Mouse (Mus musculus) MEL (cell line): ENCODE measurements around the gene Slc6a16. TPM values are rescaled to one million over a fixed set of nuclear protein-coding genes. Genes with fewer than 3 reads are reported as not detected.

Experiments used
- DNase-seq: peaks from one replicate; pipeline ENCODE4 v3.0.0; 2011; ENCODE audit warnings: low read depth, low spot score
- H3K27ac ChIP-seq: 2 replicates; pipeline ENCODE4 v1.5.1; 2012; ENCODE audit warnings: low read depth, mild to moderate bottlenecking, control low read depth, low read length, moderate library complexity; ENCODE audit not compliant: control insufficient read depth
- H3K27me3 ChIP-seq, 2 experiments: fragments of 150-350 bp in 1 of 2; sonication (generic) in 1 of 2; 2 replicates each; pipeline ENCODE4 v1.6.1; 2012; ENCODE audit warnings: low read length in 2 of 2, mild to moderate bottlenecking in 2 of 2, improper control_type of control experiment in 1 of 2, moderate library complexity in 1 of 2; ENCODE audit not compliant: insufficient read depth in 2 of 2, control insufficient read depth in 1 of 2
- H3K36me3 ChIP-seq, 2 experiments: 2 replicates each; pipeline ENCODE4 v1.6.1; 2012 to 2014; ENCODE audit warnings: low read length in 2 of 2, improper control_type of control experiment in 1 of 2, inconsistent platforms in 1 of 2, mild to moderate bottlenecking in 1 of 2; ENCODE audit not compliant: insufficient read depth in 2 of 2, control insufficient read depth in 1 of 2
- H3K4me1 ChIP-seq, 2 experiments: fragments of 150-350 bp in 1 of 2; sonication (generic) in 1 of 2; 2 replicates each; pipeline ENCODE4 v1.6.1; 2012; ENCODE audit warnings: low read length in 2 of 2, improper control_type of control experiment in 1 of 2, mild to moderate bottlenecking in 1 of 2; ENCODE audit not compliant: insufficient read depth in 2 of 2, control insufficient read depth in 1 of 2
- H3K4me3 ChIP-seq, 2 experiments: fragments of 150-350 bp in 1 of 2; sonication (generic) in 1 of 2; 2 replicates each; pipeline ENCODE4 v1.5.1; 2012; ENCODE audit warnings: low read depth in 2 of 2, low read length in 2 of 2, mild to moderate bottlenecking in 2 of 2, moderate library complexity in 2 of 2, control low read depth in 1 of 2, improper control_type of control experiment in 1 of 2; ENCODE audit not compliant: control insufficient read depth in 1 of 2, insufficient read depth in 1 of 2
- H3K79me2 ChIP-seq: 2 replicates; pipeline ENCODE4 v1.6.1; 2012; ENCODE audit warnings: mild to moderate bottlenecking, low read length, moderate library complexity; ENCODE audit not compliant: control insufficient read depth, poor library complexity, insufficient read depth
- H3K9ac ChIP-seq: 2 replicates; pipeline ENCODE4 v1.6.1; 2012; ENCODE audit warnings: low read depth, mild to moderate bottlenecking, control low read depth, low read length, moderate library complexity; ENCODE audit not compliant: control insufficient read depth, poor library complexity, severe bottlenecking
- H3K9me3 ChIP-seq: fragments of 150-350 bp; sonication (generic); replicated peaks from 2 replicates; pipeline ENCODE4 v1.6.1; 2012; ENCODE audit warnings: mild to moderate bottlenecking, low read length, improper control_type of control experiment, moderate library complexity; ENCODE audit not compliant: insufficient read depth
- CHD1 ChIP-seq: IDR thresholded peaks from 2 replicates; pipeline ENCODE4 v1.6.1; 2012; ENCODE audit warnings: low read depth, mild to moderate bottlenecking, inconsistent platforms, low read length, improper control_type of control experiment
- CHD2 ChIP-seq: IDR thresholded peaks from 2 replicates; pipeline ENCODE4 v1.6.1; 2011; ENCODE audit warnings: low read length, improper control_type of control experiment
- CTCF ChIP-seq, 3 experiments: IDR thresholded peaks in 2 of 3; conservative IDR thresholded peaks in 1 of 3; 2 replicates each; pipeline ENCODE4 v1.5.1; 2011 to 2012; ENCODE audit warnings: low read length in 3 of 3, low read depth in 2 of 3, mild to moderate bottlenecking in 2 of 3, improper control_type of control experiment in 1 of 3, inconsistent platforms in 1 of 3, mixed read lengths in 1 of 3, moderate library complexity in 1 of 3; ENCODE audit not compliant: control insufficient read depth in 1 of 3, insufficient read depth in 1 of 3, poor library complexity in 1 of 3, severe bottlenecking in 1 of 3
- ELF1 ChIP-seq: IDR thresholded peaks from 2 replicates; pipeline ENCODE4 v1.6.1; 2014; ENCODE audit warnings: low read depth, mild to moderate bottlenecking, inconsistent platforms, low read length, improper control_type of control experiment, moderate library complexity
- EP300 ChIP-seq, 2 experiments: IDR thresholded peaks; 2 replicates each; pipeline ENCODE4 v1.6.1; 2011; ENCODE audit warnings: improper control_type of control experiment in 2 of 2, low read length in 2 of 2, low read depth in 1 of 2, mild to moderate bottlenecking in 1 of 2
- ETS1 ChIP-seq: IDR thresholded peaks from 2 replicates; pipeline ENCODE4 v1.6.1; 2012; ENCODE audit warnings: low read depth, mild to moderate bottlenecking, inconsistent platforms, low read length, improper control_type of control experiment, moderate library complexity
- GABPA ChIP-seq: IDR thresholded peaks from 2 replicates; pipeline ENCODE4 v1.6.1; 2012; ENCODE audit warnings: low read depth, mild to moderate bottlenecking, inconsistent platforms, low read length, improper control_type of control experiment, moderate library complexity
- GATA1 ChIP-seq: IDR thresholded peaks from 2 replicates; pipeline ENCODE4 v1.6.1; 2011; ENCODE audit warnings: low read depth, low read length, improper control_type of control experiment
- HCFC1 ChIP-seq: IDR thresholded peaks from 2 replicates; pipeline ENCODE4 v1.6.1; 2012; ENCODE audit warnings: low read depth, mild to moderate bottlenecking, inconsistent platforms, low read length, improper control_type of control experiment, moderate library complexity
- MAFK ChIP-seq: IDR thresholded peaks from 2 replicates; pipeline ENCODE4 v1.6.1; 2011; ENCODE audit warnings: low read depth, mild to moderate bottlenecking, low read length, improper control_type of control experiment, borderline replicate concordance
- MAX ChIP-seq: IDR thresholded peaks from 2 replicates; pipeline ENCODE4 v1.6.1; 2011; ENCODE audit warnings: low read length, improper control_type of control experiment
- MYB ChIP-seq: IDR thresholded peaks from 2 replicates; pipeline ENCODE4 v1.6.1; 2011; ENCODE audit warnings: mild to moderate bottlenecking, low read depth, low read length, improper control_type of control experiment
- MYC ChIP-seq: IDR thresholded peaks from 2 replicates; pipeline ENCODE4 v1.6.1; 2011; ENCODE audit warnings: low read depth, mild to moderate bottlenecking, low read length, improper control_type of control experiment, moderate library complexity
- NELFE ChIP-seq: IDR thresholded peaks from 2 replicates; pipeline ENCODE4 v1.6.1; 2011; ENCODE audit warnings: low read depth, low read length, improper control_type of control experiment
- NRF1 ChIP-seq: IDR thresholded peaks from 2 replicates; pipeline ENCODE4 v1.6.1; 2014; ENCODE audit warnings: low read depth, mild to moderate bottlenecking, inconsistent platforms, low read length, improper control_type of control experiment, moderate library complexity; ENCODE audit not compliant: poor library complexity, insufficient read depth, severe bottlenecking
- POLR2AphosphoS2 ChIP-seq: IDR thresholded peaks from 2 replicates; pipeline ENCODE4 v1.6.1; 2011; ENCODE audit warnings: low read length, improper control_type of control experiment
- RAD21 ChIP-seq: IDR thresholded peaks from 2 replicates; pipeline ENCODE4 v1.6.1; 2011; ENCODE audit warnings: mild to moderate bottlenecking, low read depth, low read length, improper control_type of control experiment
- RCOR1 ChIP-seq: IDR thresholded peaks from 2 replicates; pipeline ENCODE4 v1.6.1; 2012; ENCODE audit warnings: low read depth, mild to moderate bottlenecking, inconsistent platforms, low read length, improper control_type of control experiment
- SIN3A ChIP-seq: IDR thresholded peaks from 2 replicates; pipeline ENCODE4 v1.6.1; 2012; ENCODE audit warnings: low read length, improper control_type of control experiment, inconsistent platforms
- SMC3 ChIP-seq: IDR thresholded peaks from 2 replicates; pipeline ENCODE4 v1.6.1; 2011; ENCODE audit warnings: low read depth, low read length, improper control_type of control experiment
- TAL1 ChIP-seq: IDR thresholded peaks from 2 replicates; pipeline ENCODE4 v1.6.1; 2012; ENCODE audit warnings: mild to moderate bottlenecking, inconsistent platforms, low read length, moderate library complexity, mixed read lengths
- TBP ChIP-seq: IDR thresholded peaks from 2 replicates; pipeline ENCODE4 v1.8.0; 2011; ENCODE audit warnings: low read depth, low read length, improper control_type of control experiment
- TCF12 ChIP-seq: IDR thresholded peaks from 2 replicates; pipeline ENCODE4 v1.6.1; 2014; ENCODE audit warnings: low read depth, mild to moderate bottlenecking, inconsistent platforms, low read length, improper control_type of control experiment, moderate library complexity
- USF1 ChIP-seq: IDR thresholded peaks from 2 replicates; pipeline ENCODE4 v1.6.1; 2014; ENCODE audit warnings: low read depth, mild to moderate bottlenecking, inconsistent platforms, low read length, improper control_type of control experiment, moderate library complexity
- USF2 ChIP-seq, 2 experiments: IDR thresholded peaks; 2 replicates each; pipeline ENCODE4 v1.6.1; 2011 to 2012; ENCODE audit warnings: improper control_type of control experiment in 2 of 2, low read length in 2 of 2, borderline replicate concordance in 1 of 2, inconsistent platforms in 1 of 2, low read depth in 1 of 2, mild to moderate bottlenecking in 1 of 2; ENCODE audit not compliant: insufficient read depth in 1 of 2
- ZNF384 ChIP-seq: IDR thresholded peaks from 2 replicates; pipeline ENCODE4 v1.6.1; 2012; ENCODE audit warnings: low read depth, mild to moderate bottlenecking, inconsistent platforms, low read length, improper control_type of control experiment
- polyA plus RNA-seq, 2 experiments: library from polyadenylated mRNA; stranded (reverse) in 1 of 2; unstranded in 1 of 2; fragments of >175 nt in 1 of 2; fragments of >200 nt in 1 of 2; gene quantifications; 2 replicates each; pipeline versions ENCODE4 v1.2.1 to v1.2.4; 2012; ENCODE audit warnings: low replicate concordance in 2 of 2, low read depth in 1 of 2; ENCODE audit not compliant: insufficient read length in 2 of 2, insufficient read depth in 1 of 2, missing spikeins in 1 of 2
- total RNA-seq: library from RNA; depleted of rRNA; stranded (reverse); fragments of 300-350 nt; gene quantifications from 2 replicates; pipeline ENCODE4 v1.2.3, GENCODE M21; 2012

Slc6a16 gene
- total and polyA plus RNA-seq, 3 experiments, result not detected

GRCm38 (mm10) chr7:45309455-45309854 is 68.6 kb downstream of the Slc6a16 start (continued):
- TF ChIP-seq SMC3 (peak; percentile 67), NRF1 (no peak), ETS1 (no peak), CHD2 (no peak), NELFE (no peak), MAX (0 out of 2 replicates have a peak, but pooled peaks have one; percentile 29), GATA1 (no peak), SIN3A (0 out of 2 replicates have a peak, but pooled peaks have one; percentile 28), USF1 (no peak)

- Histone ChIP-seq H3K27me3 (no peaks in the 10 kb centered on the region), H3K36me3 (no peaks in the 10 kb centered on the region), H3K79me2 (no peaks in the 10 kb centered on the region), H3K9ac (no peak overlapping the region), H3K9me3 (no peaks in the 10 kb centered on the region), H3K4me3 (no peak overlapping the region), H3K4me1 (0 out of 4 replicates have a peak, but pooled peaks cover 0 to 4% of the 10 kb centered on the region in 2 experiments), H3K27ac (no peak overlapping the region)
- no peak for DNase-seq
- TF ChIP-seq HCFC1 (no peak), GATA1 (no peak), SMC3 (no peak), POLR2AphosphoS2 (no peak)
Observed at GRCm38 (mm10) chr7:45312023-45312422, 71.1 kb downstream of the Slc6a16 start.

DNA sequence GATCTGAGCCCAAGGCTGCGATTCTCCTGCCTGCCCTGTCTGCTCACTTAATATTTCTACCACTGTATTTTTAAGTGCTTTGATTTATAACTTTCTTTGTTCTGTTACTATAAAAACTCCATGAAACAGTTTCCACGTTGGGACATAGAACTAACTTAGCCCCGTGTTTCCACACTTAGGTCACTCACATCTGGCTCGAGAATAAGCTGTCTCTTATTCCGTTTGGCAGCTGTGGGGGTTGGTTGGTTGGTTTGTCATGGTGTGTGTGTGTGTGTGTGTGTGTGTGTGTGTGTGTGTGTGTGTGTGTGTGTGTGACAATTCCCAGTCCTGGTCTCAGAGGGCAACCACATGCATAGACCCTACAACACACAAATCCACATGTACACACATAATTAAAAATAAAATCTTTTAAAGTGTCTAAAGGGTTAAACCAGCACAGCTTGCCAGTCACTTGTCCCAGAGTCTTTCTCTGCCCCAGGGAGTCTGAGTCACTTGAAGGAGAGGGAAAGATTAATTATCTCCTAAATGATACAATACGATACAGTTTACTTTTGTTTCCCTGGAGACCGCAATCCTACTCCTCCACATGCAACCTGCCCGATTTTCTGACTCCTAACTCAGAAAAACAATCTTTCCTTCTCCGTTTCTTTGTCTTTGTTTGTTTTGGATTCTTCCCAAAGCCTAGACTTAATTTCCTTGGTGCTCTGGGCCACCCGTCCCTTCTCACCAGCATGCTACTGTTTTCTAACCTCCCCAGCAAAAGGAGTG is 72.0 kb downstream of the Slc6a16 start:
- no peak overlapping the region for H3K4me3 ChIP-seq
- no peak for DNase-seq
- H3K79me2 ChIP-seq, result no peaks in the 10 kb centered on the region
- no peak overlapping the region for H3K9ac ChIP-seq
- no peak overlapping the region for H3K27ac ChIP-seq
- H3K4me1 ChIP-seq, result 0 out of 4 replicates have a peak, but pooled peaks cover 0 to 4% of the 10 kb centered on the region in 2 experiments
- no peaks in the 10 kb centered on the region for H3K9me3 ChIP-seq
- H3K27me3 ChIP-seq, result no peaks in the 10 kb centered on the region
- no peaks in the 10 kb centered on the region for H3K36me3 ChIP-seq
- TF ChIP-seq ETS1 (no peak), POLR2AphosphoS2 (no peak), MYC (no peak), MYB (no peak), TCF12 (no peak), ELF1 (no peak), EP300 (IDR thresholded peaks at IDR 0.05; ENCODE audit: low read depth in 1 of 2, low read length in 2 of 2) (no peak), HCFC1 (no peak), RAD21 (no peak), ZNF384 (no peak), GABPA (no peak), CTCF (IDR thresholded peaks at IDR 0.05 in 2 of 3, conservative IDR thresholded peaks at IDR 0.05 in 1 of 3; ENCODE audit: control insufficient read depth in 1 of 3, insufficient read depth in 1 of 3, low read depth in 2 of 3, low read length in 3 of 3, poor library complexity in 1 of 3, severe bottlenecking in 1 of 3) (no peak), TAL1 (no peak), RCOR1 (no peak), CHD1 (no peak), TBP (no peak), MAX (no peak), MAFK (no peak), USF2 (IDR thresholded peaks at IDR 0.05; ENCODE audit: borderline replicate concordance in 1 of 2, insufficient read depth in 1 of 2, low read depth in 1 of 2, low read length in 2 of 2) (no peak)
